Mouse (Mus musculus): ENCODE data around the gene Ist1. TPM values are rescaled to one million over a fixed set of nuclear protein-coding genes. Genes with fewer than 3 reads are reported as not detected.

The Ist1 gene
- polyA plus RNA-seq, 1 experiment from 2014 or later: 154 TPM

- no peaks in the 10 kb centered on the region for H3K9me3 ChIP-seq (ENCODE audit: control insufficient read depth, low read length)
- ATAC-seq (ENCODE audit: low FRiP score) (no peak), DNase-seq (ENCODE audit: low spot score) (no peak)
- H3K27me3 ChIP-seq (ENCODE audit: control insufficient read depth, insufficient read depth, low read length): no peaks in the 10 kb centered on the region
- H3K4me2 ChIP-seq (replicated peaks): peak overlapping the region; percentile 76
- H3K27ac ChIP-seq: no peak overlapping the region
- peaks cover 29% of the 10 kb centered on the region for H3K4me1 ChIP-seq (replicated peaks; ENCODE audit: control insufficient read depth, insufficient read depth, low read length)
- WGBS: 97% methylated on average over 4 of the region's 4 CpGs
- peaks cover 55% of the 10 kb centered on the region for H3K36me3 ChIP-seq (replicated peaks; ENCODE audit: control insufficient read depth, insufficient read depth)
- 0 out of 2 replicates have a peak overlapping the region, but pooled peaks have one; percentile 94 for H3K4me3 ChIP-seq (replicated peaks; ENCODE audit: low read length)
- 0 out of 2 replicates have a peak overlapping the region, but pooled peaks have one; percentile 8 for H3K9ac ChIP-seq
Measured at GRCm38 (mm10) chr8:109707921-109708320, 14.9 kb upstream of the Ist1 start.

- Histone ChIP-seq H3K27ac (no peak overlapping the region), H3K9ac (peak overlapping the region; percentile 100), H3K4me3 (replicated peaks; ENCODE audit: low read length) (peak overlapping the region; percentile 94), H3K4me2 (replicated peaks) (peak overlapping the region; percentile 76), H3K36me3 (replicated peaks; ENCODE audit: control insufficient read depth, insufficient read depth) (peaks cover 45% of the 10 kb centered on the region), H3K9me3 (ENCODE audit: control insufficient read depth, low read length) (no peaks in the 10 kb centered on the region), H3K4me1 (replicated peaks; ENCODE audit: control insufficient read depth, insufficient read depth, low read length) (peaks cover 29% of the 10 kb centered on the region), H3K27me3 (ENCODE audit: control insufficient read depth, insufficient read depth, low read length) (no peaks in the 10 kb centered on the region)
- 19% methylated on average over 2 of the region's 2 CpGs for WGBS
- DNase-seq (ENCODE audit: low spot score) (peak; percentile 73), ATAC-seq (ENCODE audit: low FRiP score) (no peak)
Measured at GRCm38 (mm10) chr8:109706874-109707237, 13.8 kb upstream of the Ist1 start.

- Histone ChIP-seq H3K4me2 (replicated peaks) (peak overlapping the region; percentile 76), H3K4me1 (replicated peaks; ENCODE audit: control insufficient read depth, insufficient read depth, low read length) (peaks cover 29% of the 10 kb centered on the region), H3K9me3 (ENCODE audit: control insufficient read depth, low read length) (no peaks in the 10 kb centered on the region), H3K4me3 (replicated peaks; ENCODE audit: low read length) (peak overlapping the region; percentile 94), H3K9ac (peak overlapping the region; percentile 100), H3K27ac (peak overlapping the region; percentile 99), H3K36me3 (replicated peaks; ENCODE audit: control insufficient read depth, insufficient read depth) (peaks cover 39% of the 10 kb centered on the region), H3K27me3 (ENCODE audit: control insufficient read depth, insufficient read depth, low read length) (no peaks in the 10 kb centered on the region)
- under 1% methylated on average over 26 of the region's 30 CpGs for WGBS
- peak; percentile 36 for DNase-seq (ENCODE audit: low spot score)
- ATAC-seq (ENCODE audit: low FRiP score): peak; percentile 42; the same call in 1 of the 2 replicates
Measured at GRCm38 (mm10) chr8:109706076-109706873, 13.2 kb upstream of the Ist1 start.

GRCm38 (mm10) chr8:109705320-109706075 lies 12.4 kb upstream of the Ist1 start, which contains the start of gene Zfp821:
Zfp821 (plus strand) TSS chr8:109705546.
- peak within 1 kb of the TSS; percentile 100 for H3K9ac ChIP-seq
- H3K27ac ChIP-seq: peak within 1 kb of the TSS; percentile 99
- DNase-seq (ENCODE audit: low spot score) (peak; percentile 97), ATAC-seq (ENCODE audit: low FRiP score) (peak; percentile 89)
- peaks cover 31% of the 10 kb centered on the region for H3K36me3 ChIP-seq (replicated peaks; ENCODE audit: control insufficient read depth, insufficient read depth)
- peak within 1 kb of the TSS; percentile 76 for H3K4me2 ChIP-seq (replicated peaks)
- H3K4me3 ChIP-seq (replicated peaks; ENCODE audit: low read length): peak within 1 kb of the TSS; percentile 94
- H3K9me3 ChIP-seq (ENCODE audit: control insufficient read depth, low read length): no peaks in the 10 kb centered on the region
- peaks cover 29% of the 10 kb centered on the region for H3K4me1 ChIP-seq (replicated peaks; ENCODE audit: control insufficient read depth, insufficient read depth, low read length)
- under 1% methylated on average over 77 of the region's 100 CpGs for WGBS
- no peaks in the 10 kb centered on the region for H3K27me3 ChIP-seq (ENCODE audit: control insufficient read depth, insufficient read depth, low read length)

GRCm38 (mm10) chr8:109704565-109705319 lies 11.7 kb upstream of the Ist1 start:
- DNase-seq (ENCODE audit: low spot score): no peak
- WGBS: 15% methylated on average over 24 of the region's 24 CpGs

GRCm38 (mm10) chr8:109698477-109698876 lies 5.4 kb upstream of the Ist1 start:
- WGBS: 84% methylated on average over 3 of the region's 3 CpGs
- ATAC-seq (ENCODE audit: low FRiP score) (no peak), DNase-seq (ENCODE audit: low spot score) (no peak)
- no peak overlapping the region for H3K9ac ChIP-seq
- no peak overlapping the region for H3K27ac ChIP-seq
- H3K4me3 ChIP-seq (replicated peaks; ENCODE audit: low read length): no peak overlapping the region
- no peaks in the 10 kb centered on the region for H3K36me3 ChIP-seq (replicated peaks; ENCODE audit: control insufficient read depth, insufficient read depth)
- no peaks in the 10 kb centered on the region for H3K27me3 ChIP-seq (ENCODE audit: control insufficient read depth, insufficient read depth, low read length)
- H3K9me3 ChIP-seq (ENCODE audit: control insufficient read depth, low read length): no peaks in the 10 kb centered on the region
- peaks cover 8% of the 10 kb centered on the region; the same call in 1 of the 2 replicates for H3K4me1 ChIP-seq (replicated peaks; ENCODE audit: control insufficient read depth, insufficient read depth, low read length)
- H3K4me2 ChIP-seq (replicated peaks): no peak overlapping the region

More at GRCm38 (mm10) chr8:109704565-109705319, 11.7 kb upstream of the Ist1 start:
- ATAC-seq (ENCODE audit: low FRiP score): no peak; the same call in 1 of the 2 replicates
- Histone ChIP-seq H3K4me3 (replicated peaks; ENCODE audit: low read length) (peak overlapping the region; percentile 94), H3K9me3 (ENCODE audit: control insufficient read depth, low read length) (no peaks in the 10 kb centered on the region), H3K36me3 (replicated peaks; ENCODE audit: control insufficient read depth, insufficient read depth) (peaks cover 23% of the 10 kb centered on the region), H3K4me2 (replicated peaks) (peak overlapping the region; percentile 76), H3K27ac (0 out of 2 replicates have a peak overlapping the region, but pooled peaks have one; percentile 41), H3K27me3 (ENCODE audit: control insufficient read depth, insufficient read depth, low read length) (no peaks in the 10 kb centered on the region), H3K9ac (peak overlapping the region; percentile 100), H3K4me1 (replicated peaks; ENCODE audit: control insufficient read depth, insufficient read depth, low read length) (peaks cover 29% of the 10 kb centered on the region)

- DNase-seq (ENCODE audit: low spot score): no peak
- H3K4me3 ChIP-seq (replicated peaks; ENCODE audit: low read length): no peak overlapping the region
- H3K27ac ChIP-seq: no peak overlapping the region
- H3K4me2 ChIP-seq (replicated peaks): no peak overlapping the region
- H3K36me3 ChIP-seq (replicated peaks; ENCODE audit: control insufficient read depth, insufficient read depth): no peaks in the 10 kb centered on the region
- H3K4me1 ChIP-seq (replicated peaks; ENCODE audit: control insufficient read depth, insufficient read depth, low read length): peaks cover 8% of the 10 kb centered on the region; the same call in 1 of the 2 replicates
- no peaks in the 10 kb centered on the region for H3K27me3 ChIP-seq (ENCODE audit: control insufficient read depth, insufficient read depth, low read length)
- 69% methylated on average over 1 of the region's 1 CpGs for WGBS
- H3K9ac ChIP-seq: no peak overlapping the region
- no peak for ATAC-seq (ENCODE audit: low FRiP score)
- no peaks in the 10 kb centered on the region for H3K9me3 ChIP-seq (ENCODE audit: control insufficient read depth, low read length)
Measured at GRCm38 (mm10) chr8:109697754-109698153, 4.7 kb upstream of the Ist1 start.

- no peaks in the 10 kb centered on the region for H3K9me3 ChIP-seq (ENCODE audit: control insufficient read depth, low read length)
- ATAC-seq (ENCODE audit: low FRiP score) (no peak), DNase-seq (ENCODE audit: low spot score) (no peak)
- no peaks in the 10 kb centered on the region for H3K36me3 ChIP-seq (replicated peaks; ENCODE audit: control insufficient read depth, insufficient read depth)
- peak overlapping the region; percentile 82; the same call in 1 of the 2 replicates for H3K27ac ChIP-seq
- H3K9ac ChIP-seq: peak overlapping the region; percentile 90; the same call in 1 of the 2 replicates
- peak overlapping the region; percentile 94 for H3K4me3 ChIP-seq (replicated peaks; ENCODE audit: low read length)
- no peaks in the 10 kb centered on the region for H3K27me3 ChIP-seq (ENCODE audit: control insufficient read depth, insufficient read depth, low read length)
- 61% methylated on average over 6 of the region's 6 CpGs for WGBS
- H3K4me1 ChIP-seq (replicated peaks; ENCODE audit: control insufficient read depth, insufficient read depth, low read length): peaks cover 27% of the 10 kb centered on the region
- H3K4me2 ChIP-seq (replicated peaks): peak overlapping the region; percentile 65
Measured at GRCm38 (mm10) chr8:109694154-109694553, 1.1 kb upstream of the Ist1 start.
